Mouse (Mus musculus): ENCODE measurements at regions not wholly inside any gene's neighbourhood (a gene's known extent, or its start where the extent isn't known, plus 50 kb on each side); places are given as distances from the start of the nearest gene placed in this dataset.

DNA sequence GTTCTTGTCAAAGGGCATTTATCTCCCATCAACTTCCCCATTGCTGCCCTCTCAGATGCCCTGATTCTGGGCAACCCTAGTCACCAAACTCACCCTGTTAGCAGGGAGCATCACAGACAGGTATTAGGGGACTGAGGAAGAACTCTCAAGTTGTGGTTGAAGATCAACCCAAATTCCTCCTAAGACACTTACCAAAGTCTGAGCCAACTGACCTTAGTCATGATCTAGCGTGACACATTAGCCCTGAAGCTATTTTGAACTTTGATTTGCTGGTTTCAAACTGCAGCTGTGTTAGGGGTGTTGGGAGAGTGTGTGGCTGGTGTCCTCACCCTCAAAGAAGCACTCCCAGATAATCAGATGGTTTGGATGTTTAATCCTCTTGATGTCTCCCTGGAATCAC lies 170.5 kb downstream of the Ppp4r2 start:
- TF ChIP-seq EP300 (optimal IDR thresholded peaks at IDR 0.05), result no peak
- TF ChIP-seq CTCF (IDR thresholded peaks at IDR 0.05; ENCODE audit: low read depth), result no peak
